Mouse (Mus musculus) monocyte, adult 5-6 weeks (primary cell): ENCODE data around the gene Tmed9. TPM values are rescaled to one million over a fixed set of nuclear protein-coding genes. Genes with fewer than 3 reads are reported as not detected.

ENCODE experiments used
- ATAC-seq: fragments of 153-309, 156-312 bp; replicated peaks from 2 replicates; pipeline ENCODE4 v1.8.0; 2017; ENCODE audit warnings: mild to moderate bottlenecking; ENCODE audit not compliant: low TSS enrichment, insufficient number of reproducible peaks, severe bottlenecking, poor library complexity, low FRiP score
- total RNA-seq: library from RNA; stranded (forward); fragments of 200-1000, 200-491, 200-594 nt; gene quantifications from 3 replicates; pipeline ENCODE4 v1.2.3, GENCODE M21; 2017

The Tmed9 gene
- total RNA-seq, 1 experiment from 2014 or later: 150 TPM

DNA sequence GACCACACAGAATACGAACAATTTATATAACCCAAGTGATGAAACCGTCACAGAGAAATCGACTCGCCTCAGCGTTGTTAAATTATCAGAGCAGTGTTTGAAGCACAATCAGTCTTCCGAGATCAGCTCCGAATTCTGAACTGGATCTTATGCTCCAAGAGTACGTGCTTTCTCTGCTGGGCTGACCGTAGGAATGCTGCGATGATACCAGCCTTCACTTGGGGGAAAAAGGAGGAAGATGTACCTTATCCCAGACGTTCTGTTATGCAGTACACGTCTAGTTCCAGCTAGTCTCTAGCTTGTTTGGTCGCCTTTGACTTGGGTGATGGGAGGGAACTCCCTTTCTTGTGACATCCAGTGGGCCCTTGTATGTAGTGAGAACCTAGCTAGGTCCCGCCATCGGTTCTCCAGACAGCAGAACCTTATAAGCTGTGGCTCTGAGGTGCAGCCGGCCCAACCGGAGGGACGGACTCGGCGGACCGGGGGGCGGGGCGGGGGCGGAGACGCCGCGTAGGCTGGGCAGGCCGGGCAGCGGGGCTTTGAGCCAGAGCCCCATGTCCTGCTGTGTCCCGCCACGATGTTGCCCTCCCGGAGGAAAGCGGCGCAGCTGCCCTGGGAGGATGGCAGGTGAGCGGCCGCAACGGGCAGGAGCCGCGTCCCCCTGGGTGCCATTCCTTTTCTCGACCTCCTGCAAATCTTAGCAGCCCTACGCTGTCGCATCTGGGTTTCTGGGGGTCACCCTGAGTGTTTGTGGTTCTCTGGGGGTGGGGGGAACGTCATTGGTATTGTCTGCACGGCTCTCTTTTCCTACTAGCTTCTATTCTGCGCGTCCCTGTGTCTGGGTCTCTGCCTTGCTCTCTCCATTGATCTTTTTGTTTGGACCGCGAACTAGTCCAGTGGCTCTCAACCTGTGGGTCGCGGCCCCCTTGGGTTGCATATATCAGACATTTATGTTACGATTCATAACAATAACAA is 26.3 kb downstream of the Tmed9 start, which contains the start of gene B4galt7:
Gene B4galt7, plus strand, starts transcription at position 331 of the 975 bp plus-strand sequence.
- peak; percentile 65 for ATAC-seq

DNA sequence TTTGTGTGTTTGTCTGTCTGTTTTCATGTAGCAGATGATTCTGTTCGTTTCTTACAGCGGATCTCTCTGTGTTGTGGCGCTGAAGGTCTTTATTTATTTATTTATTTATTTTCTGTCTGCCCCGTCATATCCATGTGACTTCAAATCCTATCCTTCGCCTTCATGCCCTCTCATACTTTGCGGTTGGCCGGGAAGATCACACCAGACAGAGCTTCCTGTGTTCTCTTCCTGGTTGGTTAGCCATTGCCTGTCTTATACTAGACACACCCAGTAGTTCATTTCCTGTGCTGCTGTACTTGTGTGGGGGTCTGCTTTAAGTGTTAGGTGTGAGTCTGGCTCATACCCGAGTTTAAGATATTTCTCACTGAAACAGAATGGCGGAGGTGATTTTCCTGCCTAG is 27.1 kb downstream of the Tmed9 start:
- ATAC-seq: peak; percentile 79

DNA sequence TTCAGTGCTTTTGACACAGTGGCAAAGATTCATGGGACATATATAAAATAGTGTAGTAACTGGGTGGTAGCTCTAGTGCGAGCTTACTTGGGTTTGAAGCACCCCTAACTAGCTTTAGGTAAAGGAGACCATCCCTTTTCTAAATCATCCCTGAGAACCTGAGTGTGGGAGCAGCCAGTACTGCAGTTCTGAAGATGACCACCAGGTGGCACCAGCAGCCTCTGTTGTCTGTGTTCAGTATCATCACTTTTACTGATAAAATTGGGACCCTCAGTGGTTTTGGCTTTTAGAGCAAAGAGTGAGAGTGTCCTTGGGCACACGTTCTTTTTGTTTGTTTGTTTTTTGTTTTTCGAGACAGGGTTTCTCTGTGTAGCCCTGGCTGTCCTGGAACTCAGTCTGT is 28.1 kb downstream of the Tmed9 start:
- ATAC-seq: peak; percentile 44; the same call in 1 of the 2 replicates

DNA sequence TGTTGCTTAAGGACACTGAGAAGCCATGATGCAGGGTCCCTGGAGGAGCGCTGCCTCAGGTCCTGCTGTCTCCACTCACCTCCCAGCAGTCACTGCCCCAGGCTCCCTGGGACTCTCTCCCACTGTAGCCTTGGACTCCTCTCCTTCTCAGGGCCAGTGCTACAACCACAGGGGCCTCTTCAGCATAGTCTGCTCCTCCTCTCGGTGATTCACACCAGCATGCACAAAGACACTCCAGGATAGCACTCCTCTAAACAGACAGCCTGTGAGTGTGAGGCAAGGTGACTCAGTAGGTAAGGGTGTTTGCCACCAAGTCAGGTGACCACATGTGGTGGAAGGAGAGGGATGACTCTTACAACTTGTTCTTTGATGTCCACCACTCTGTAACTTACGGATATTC is 31.1 kb downstream of the Tmed9 start:
- no peak for ATAC-seq

DNA sequence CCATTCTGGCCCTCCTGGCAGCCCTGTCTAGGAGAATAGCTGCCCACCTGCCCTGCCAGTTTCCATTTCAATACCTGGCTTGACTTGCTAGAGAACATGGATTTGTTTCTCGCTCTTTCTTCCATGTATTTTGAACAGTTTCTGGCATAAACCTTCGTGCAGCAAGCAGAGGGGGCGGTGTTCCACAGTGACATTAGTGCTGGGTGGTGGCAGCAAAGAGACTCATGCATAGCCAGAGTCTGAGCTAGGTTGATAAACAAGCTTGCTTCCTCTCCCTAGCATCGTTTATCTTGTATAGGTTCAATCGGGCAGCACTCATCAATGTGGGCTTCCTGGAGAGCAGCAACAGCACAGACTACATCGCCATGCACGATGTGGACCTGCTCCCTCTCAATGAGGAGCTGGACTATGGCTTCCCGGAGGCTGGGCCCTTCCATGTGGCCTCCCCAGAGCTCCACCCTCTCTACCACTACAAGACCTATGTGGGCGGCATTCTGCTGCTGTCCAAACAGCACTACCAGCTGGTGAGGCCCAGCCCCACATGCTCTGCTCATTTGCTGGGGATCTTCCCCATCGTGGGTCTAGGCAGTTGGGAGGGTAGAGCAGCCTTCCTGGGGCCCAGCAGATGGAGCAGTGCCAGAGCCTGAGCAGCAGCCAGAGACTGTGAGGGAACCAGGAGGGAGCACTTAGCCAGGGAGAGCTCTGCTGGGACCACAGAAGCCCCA is 33.5 kb downstream of the Tmed9 start:
- no peak for ATAC-seq

DNA sequence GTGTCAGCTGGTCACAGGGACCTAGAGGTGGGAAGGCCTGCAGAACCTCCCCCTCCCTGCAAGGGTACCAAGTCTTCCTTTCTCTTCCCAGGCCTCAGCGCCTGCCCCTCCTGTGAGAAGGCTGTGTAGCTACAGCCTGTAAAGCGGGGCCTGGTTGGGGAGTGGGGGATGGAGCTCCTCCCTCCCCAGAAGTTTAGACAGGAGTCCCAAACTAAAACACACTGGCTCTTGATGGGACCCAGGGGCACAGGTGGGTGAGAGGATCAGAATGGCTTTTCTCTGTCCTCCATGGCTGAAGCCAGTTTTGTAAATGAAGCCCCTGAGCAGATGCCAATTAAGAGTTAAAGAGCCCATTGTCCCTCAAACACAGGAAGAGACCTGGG is 34.1 kb downstream of the Tmed9 start:
- no peak for ATAC-seq

DNA sequence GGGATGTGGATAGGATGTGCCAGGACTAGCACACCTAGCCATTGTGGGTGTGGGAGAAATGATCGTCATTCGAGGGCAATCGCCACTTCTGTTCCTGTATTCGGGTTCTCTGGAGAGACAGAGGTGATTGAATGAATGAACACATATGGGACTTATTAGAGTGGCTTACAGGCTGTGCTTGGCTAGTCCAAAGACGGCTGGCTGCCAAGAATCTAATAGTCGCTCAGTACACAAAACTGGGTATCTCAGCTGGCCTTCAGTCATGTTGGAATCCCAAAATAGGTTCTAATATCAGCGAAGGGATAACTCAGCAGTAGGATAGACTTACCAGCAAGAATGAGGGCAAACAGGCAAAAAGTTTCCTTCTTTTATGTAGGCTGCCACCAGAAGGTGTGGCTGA is 38.5 kb downstream of the Tmed9 start:
- ATAC-seq: no peak

DNA sequence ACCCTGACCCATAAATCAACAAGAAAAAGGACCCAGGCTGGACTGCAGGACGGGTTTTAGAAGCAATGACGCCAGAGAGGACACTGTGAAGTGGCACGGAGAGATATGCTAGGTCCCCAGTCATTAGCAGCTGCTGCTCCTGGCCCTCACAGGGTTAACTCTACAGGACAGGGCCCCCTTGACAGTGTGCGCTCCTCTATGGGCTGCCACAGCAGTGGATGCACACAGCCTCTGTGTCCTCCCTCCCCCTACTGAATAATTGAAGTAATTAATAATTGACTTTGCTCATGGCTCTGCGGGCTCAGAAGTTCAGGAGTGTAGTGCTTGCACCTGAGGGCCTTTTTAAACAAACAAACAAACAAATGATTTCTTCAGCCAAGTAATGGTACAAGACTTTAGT is 39.9 kb downstream of the Tmed9 start:
- ATAC-seq: no peak

DNA sequence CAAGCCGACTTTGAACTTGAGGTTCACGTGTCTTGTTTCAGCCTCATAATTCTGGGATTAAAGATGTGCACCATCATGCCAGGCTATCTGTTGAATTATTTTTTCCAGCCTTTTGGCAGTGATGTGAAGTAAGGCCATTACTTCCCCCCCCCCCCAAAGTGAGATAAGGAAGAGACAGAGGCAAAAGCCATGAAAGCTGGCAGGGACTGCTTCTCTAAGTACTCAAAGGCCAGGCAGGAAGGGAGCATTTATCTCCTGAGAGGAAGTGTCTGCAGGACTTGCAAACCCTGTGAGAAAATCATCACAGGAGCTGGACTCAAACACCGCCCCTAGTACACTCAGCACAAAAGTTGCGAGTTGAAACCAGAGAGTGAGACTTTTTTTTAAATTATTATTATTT is 45.8 kb downstream of the Tmed9 start:
- no peak for ATAC-seq

DNA sequence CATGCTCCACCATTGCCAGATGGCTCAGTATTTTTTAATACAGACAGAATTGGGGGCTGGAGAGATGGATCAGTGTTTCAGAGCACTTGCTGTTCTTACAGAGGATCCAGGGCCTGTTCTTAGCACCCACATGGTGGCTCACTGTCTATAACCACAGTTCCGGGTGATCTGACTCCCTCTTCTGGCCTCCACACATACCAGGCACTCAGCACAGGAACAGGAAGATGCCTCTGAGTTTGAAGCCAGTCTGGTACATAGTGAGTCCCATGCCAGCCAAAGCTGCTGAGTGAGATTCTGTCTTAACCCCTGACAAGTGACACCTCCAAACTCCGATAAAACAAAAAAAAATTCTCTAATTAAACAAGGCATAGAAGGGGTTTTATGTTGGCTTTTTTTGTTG is 46.7 kb downstream of the Tmed9 start:
- no peak for ATAC-seq

DNA sequence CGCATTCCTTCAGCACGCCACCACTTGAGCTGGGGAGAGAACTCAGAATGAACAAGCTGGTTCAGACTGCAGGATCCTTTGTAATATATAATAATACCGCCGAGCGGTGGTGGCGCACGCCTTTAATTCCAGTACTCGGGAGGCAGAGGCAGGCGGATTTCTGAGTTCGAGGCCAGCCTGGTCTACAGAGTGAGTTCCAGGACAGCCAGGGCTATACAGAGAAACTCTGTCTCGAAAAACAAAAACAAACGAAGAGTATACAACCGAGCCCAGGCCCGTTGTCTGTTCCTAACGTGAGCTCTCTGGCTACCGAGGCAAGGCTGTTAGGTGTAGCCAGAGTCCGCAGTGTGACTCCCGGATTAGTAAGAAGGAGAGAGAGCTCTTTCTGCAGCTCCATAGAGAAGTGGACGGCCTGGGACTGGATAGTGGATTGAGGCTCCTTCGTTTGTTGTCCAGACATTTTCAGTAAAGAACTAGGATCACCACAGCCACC is 48.7 kb downstream of the Tmed9 start:
- 0 out of 2 replicates have a peak, but pooled peaks have one; percentile 7 for ATAC-seq

DNA sequence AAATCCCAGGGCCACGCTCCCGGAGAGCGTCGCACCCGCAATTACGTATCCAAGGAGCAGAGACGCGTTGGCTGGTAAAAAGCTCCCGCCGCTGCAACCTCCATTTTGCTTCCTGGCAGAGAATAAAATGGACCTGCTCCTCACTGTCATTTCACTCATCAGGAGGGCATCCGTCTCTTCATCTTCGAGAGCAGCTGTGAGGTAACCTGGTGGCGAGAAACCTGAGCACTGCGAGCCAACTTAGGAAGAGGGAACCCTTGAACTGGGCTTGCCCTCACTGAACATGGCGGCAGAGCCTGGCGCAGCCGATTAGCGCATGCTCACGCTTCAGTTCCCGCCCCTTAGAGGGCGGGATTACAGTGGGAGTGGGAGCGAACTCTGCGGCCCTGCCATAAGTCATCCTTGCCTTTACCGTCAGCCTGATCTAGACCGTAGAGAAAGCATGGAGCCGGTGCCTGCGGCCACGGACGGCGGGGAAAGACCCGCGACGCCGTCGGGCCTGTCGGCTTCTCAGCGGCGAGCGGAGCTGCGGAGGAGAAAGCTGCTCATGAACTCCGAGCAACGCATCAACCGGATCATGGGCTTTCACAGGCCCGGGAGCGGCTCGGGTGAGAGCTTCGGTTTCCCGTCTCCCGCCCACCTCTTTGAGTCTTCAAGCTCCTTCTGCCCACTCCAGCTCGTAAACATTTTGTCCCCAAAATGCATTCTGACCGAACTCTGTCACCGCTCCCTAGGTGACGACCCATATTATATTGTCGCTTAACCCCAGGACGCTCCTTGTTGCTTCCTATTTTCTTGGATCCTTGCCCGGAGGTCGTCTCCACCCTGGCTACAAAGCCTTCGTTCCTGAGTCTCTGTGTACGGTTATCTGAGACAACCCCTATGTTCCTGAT is 49.4 kb downstream of the Tmed9 start, which contains the start of gene Caml:
Gene Caml, plus strand, starts transcription at position 357 of the 893 bp plus-strand sequence.
- ATAC-seq: peak; percentile 96

DNA sequence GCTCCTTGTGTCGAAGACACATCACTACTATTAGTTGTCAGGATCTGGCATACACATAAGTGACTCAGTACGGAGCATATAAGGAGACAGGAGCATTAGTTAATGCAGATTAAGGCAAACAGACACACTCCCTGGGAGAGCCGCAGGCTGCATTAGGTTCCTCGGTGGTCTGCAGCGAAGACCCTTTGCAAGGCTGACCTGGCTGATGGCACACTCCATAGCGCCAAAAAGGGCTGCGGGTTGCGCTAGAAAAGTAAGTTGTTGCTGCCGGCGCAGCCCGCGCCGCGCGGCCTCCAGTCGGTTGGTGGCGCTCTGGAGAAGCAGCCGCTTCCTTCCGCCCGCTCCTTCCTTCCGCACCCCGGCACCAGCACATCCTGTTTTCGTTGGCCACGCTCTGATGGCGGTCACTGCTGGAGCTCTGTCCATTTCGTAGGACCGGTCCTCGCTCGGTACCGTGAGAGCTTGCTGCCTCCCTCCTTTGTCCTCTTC is 61.2 kb downstream of the Tmed9 start, which contains the start of gene Ddx46:
Gene Ddx46, plus strand, starts transcription at position 389 of the 489 bp plus-strand sequence.
- peak; percentile 97 for ATAC-seq

DNA sequence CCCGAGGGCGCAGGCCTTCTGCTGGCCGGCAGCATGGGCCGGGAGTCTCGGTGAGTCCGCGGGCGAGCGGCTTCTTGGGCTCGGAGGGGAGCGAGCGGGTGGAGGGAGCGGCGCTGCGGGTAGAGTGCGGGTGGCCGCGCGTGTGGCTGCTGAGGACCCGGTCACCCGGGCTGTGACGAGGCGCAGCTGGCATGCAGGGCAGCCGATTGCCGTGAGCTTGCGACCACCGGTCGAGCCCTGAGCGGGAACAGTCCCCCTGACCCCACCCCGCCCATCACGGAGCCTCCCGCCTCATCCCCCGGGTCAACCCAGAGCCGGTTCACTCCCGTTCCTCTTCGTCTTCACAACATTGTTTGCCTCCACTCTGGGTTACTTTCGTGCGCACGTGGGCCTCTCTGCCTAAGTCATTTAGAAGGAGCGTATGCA is 61.6 kb downstream of the Tmed9 start:
- ATAC-seq: no peak

DNA sequence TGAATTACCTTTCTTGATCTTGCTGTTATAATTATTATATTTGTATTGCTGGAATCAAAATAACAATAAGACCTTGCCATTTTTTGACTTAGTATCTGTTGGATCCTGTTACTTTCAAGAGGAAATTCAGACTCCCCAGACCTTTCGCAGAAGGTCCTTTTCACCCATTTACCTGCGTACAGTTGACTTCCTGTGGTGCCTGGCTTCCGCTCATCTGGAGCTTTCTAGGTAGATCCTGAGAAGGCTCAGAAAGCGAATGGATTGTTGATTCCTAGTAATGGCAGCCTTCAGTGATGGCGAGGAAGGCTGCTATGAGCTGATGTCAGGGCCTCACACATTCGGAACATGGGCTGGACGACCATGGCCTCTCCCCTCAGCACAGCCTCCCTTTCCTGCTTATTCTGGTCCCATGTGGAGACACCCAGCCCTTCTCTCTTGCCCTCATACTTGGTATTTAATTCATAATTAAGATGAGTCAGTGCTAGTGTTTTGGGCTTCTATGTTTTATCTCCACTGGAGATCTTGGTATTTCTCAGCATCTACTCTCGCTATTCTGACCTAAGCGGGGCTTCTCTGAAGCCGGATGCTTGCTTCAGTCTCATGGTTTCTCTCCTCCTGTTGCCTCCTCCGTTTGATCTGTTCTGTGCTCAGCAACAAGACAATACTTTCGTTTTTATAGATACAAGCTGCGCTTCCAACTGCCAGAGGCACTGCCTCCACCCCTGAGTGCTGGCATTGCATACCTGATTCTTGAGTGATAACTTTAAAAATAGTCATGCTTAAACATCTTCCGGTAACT is 62.9 kb downstream of the Tmed9 start:
- ATAC-seq: no peak

DNA sequence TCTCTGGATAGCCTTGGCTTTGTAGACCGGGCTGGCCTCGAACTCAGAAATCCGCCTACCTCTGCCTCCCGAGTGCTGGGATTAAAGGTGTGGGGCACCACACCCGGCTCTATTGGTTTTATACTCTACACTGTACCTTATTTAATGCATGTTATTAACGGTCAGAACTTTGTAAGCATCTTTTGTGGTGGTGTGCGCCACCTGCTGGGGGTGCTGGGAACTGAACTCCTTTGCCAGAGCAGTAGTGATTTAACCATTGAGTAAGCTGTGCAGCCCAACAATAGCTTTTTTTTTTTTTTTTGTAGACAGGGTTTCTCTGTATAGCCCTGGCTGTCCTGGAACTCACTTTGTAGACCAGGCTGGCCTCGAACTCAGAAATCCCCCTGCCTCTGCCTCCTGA is 66.9 kb downstream of the Tmed9 start:
- ATAC-seq: peak; percentile 86

DNA sequence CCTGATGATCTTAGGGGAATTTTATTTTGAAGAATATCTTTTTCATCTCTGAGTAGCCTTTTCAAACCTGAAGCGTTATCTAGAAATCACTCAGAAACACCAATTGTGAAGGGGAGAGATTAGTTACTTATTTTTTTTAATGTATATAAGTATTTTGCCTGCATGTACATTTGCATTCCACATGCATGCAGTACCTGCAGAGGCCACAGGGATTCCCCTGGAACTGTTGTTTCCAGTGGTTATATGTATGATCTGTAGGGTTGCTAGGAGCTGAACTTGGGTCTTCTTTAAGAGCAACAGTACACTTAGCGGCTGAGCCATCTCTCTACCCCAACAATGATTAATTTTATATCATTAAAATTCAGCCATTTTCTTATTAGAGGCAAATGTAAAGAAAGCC is 71.0 kb downstream of the Tmed9 start:
- no peak for ATAC-seq
